Mouse (Mus musculus) stomach, embryonic 14.5 days (tissue): ENCODE results near the gene Fmo2. TPM values are rescaled to one million over a fixed set of nuclear protein-coding genes. Genes with fewer than 3 reads are reported as not detected.

ENCODE experiments used
- ATAC-seq: fragments of 200-750 bp; cut with Nextera tagmentation; 2 replicates; pipeline ENCODE4 v1.8.0; 2017; ENCODE audit warnings: low read depth, moderate TSS enrichment; ENCODE audit not compliant: insufficient number of reproducible peaks, insufficient read depth, low FRiP score
- H3K27ac ChIP-seq: fragments of 300-500 bp; sonication (generic); 2 replicates; pipeline ENCODE4 v1.5.1; 2014; ENCODE audit warnings: mild to moderate bottlenecking, low read length, moderate library complexity, mixed read lengths
- H3K27me3 ChIP-seq: fragments of 300-500 bp; sonication (generic); 2 replicates; pipeline ENCODE4 v1.6.1; 2014; ENCODE audit warnings: low read length, control low read depth, mixed read lengths; ENCODE audit not compliant: control insufficient read depth, insufficient read depth
- H3K36me3 ChIP-seq: fragments of 300-500 bp; sonication (generic); 2 replicates; pipeline ENCODE4 v1.6.1; 2014; ENCODE audit warnings: mild to moderate bottlenecking, control low read depth, low read length, moderate library complexity, mixed read lengths; ENCODE audit not compliant: control insufficient read depth, insufficient read depth
- H3K4me1 ChIP-seq: fragments of 300-500 bp; sonication (generic); 2 replicates; pipeline ENCODE4 v1.6.1; 2014; ENCODE audit warnings: low read length, control low read depth, mixed read lengths; ENCODE audit not compliant: control insufficient read depth, insufficient read depth
- H3K4me2 ChIP-seq: fragments of 300-500 bp; sonication (generic); replicated peaks from 2 replicates; pipeline ENCODE4 v1.6.1; 2014; ENCODE audit warnings: low read depth, low read length, control low read depth
- H3K4me3 ChIP-seq: fragments of 300-500 bp; sonication (generic); 2 replicates; pipeline ENCODE4 v1.5.1; 2014; ENCODE audit warnings: low read depth, low read length, control low read depth
- H3K9ac ChIP-seq: fragments of 300-500 bp; sonication (generic); replicated peaks from 2 replicates; pipeline ENCODE4 v1.6.1; 2014; ENCODE audit warnings: low read depth, mild to moderate bottlenecking, control low read depth, low read length, moderate library complexity, mixed read lengths
- H3K9me3 ChIP-seq: fragments of 300-500 bp; sonication (generic); 2 replicates; pipeline ENCODE4 v1.6.1; 2016; ENCODE audit warnings: low read depth, low read length, control low read depth; ENCODE audit not compliant: control insufficient read depth
- WGBS: fragments of 180-500 bp; shearing (Covaris S2); extraction: QIAGEN DNeasy Blood & Tissue Kit; methylation state at CpG from one replicate; pipeline ENCODE4 v1.1.7; 2014; 5-methylcytosine and 5-hydroxymethylcytosine counted together
- polyA plus RNA-seq: library from polyadenylated mRNA; unstranded; fragments of >200 nt; fragmentation: Nextera tagmentation; extraction: Ambion mirVana; gene quantifications from 2 replicates; pipeline ENCODE4 v1.2.1, GENCODE M21; 2014

Fmo2 gene
- polyA plus RNA-seq, 1 experiment from 2014 or later: 1.4 TPM

DNA sequence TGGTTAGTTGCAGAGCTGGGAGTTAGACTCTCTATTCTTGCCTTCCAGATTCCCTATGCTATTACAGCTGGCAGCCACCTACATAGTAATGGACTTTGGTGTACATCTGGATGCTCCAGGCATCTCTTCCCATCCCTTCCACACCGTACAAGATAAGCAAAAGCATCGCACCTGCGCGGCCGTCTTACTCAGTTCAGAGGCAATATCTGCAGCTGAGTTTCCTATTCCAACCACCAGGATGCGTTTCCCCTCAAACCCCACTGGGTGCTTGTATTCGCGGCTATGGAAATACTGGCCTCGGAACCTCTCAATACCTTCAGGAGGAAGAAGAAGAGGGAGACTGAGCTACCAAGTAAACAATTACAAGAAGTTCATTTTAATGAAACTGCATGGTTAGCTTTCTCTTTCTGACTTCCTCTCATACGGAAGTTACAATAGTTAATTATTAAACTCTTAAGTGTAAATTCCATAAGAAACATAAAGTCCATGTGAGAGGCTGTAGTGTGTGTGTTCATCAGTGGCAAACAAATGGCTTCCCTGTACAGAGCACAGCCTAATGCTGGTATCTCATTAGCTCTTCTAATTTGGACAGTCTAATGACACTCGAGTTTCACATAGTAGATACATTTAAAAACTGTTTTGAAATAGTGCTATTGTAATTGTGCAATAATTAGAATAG is 12.2 kb downstream of the Fmo2 start:
- no peaks in the 10 kb centered on the region for H3K36me3 ChIP-seq
- no peak overlapping the region for H3K4me2 ChIP-seq
- H3K27me3 ChIP-seq: no peaks in the 10 kb centered on the region
- 0 out of 2 replicates have a peak, but pooled peaks have one; percentile 28 for ATAC-seq
- H3K4me1 ChIP-seq: no peaks in the 10 kb centered on the region
- no peak overlapping the region for H3K4me3 ChIP-seq
- no peak overlapping the region for H3K9ac ChIP-seq
- no peaks in the 10 kb centered on the region for H3K9me3 ChIP-seq
- H3K27ac ChIP-seq: no peak overlapping the region
- 77% methylated on average over 11 of the region's 11 CpGs for WGBS

GRCm38 (mm10) chr1:162882681-162883080 is 15.8 kb downstream of the Fmo2 start:
- Histone ChIP-seq H3K4me3 (no peak overlapping the region), H3K4me2 (no peak overlapping the region), H3K9me3 (no peaks in the 10 kb centered on the region), H3K9ac (no peak overlapping the region), H3K4me1 (no peaks in the 10 kb centered on the region), H3K27me3 (no peaks in the 10 kb centered on the region), H3K36me3 (no peaks in the 10 kb centered on the region), H3K27ac (no peak overlapping the region)
- ATAC-seq: no peak
- WGBS: 67% methylated on average over 4 of the region's 4 CpGs

- no peaks in the 10 kb centered on the region for H3K27me3 ChIP-seq
- no peaks in the 10 kb centered on the region for H3K4me1 ChIP-seq
- no peak for ATAC-seq
- no peaks in the 10 kb centered on the region for H3K9me3 ChIP-seq
- no peak overlapping the region for H3K27ac ChIP-seq
- H3K4me2 ChIP-seq: no peak overlapping the region
- no peak overlapping the region for H3K9ac ChIP-seq
- 58% methylated on average over 11 of the region's 11 CpGs for WGBS
- H3K36me3 ChIP-seq: no peaks in the 10 kb centered on the region
- no peak overlapping the region for H3K4me3 ChIP-seq
Observed at GRCm38 (mm10) chr1:162879595-162880369, 18.7 kb downstream of the Fmo2 start.

GRCm38 (mm10) chr1:162875091-162875490 is 23.4 kb downstream of the Fmo2 start:
- WGBS: 38% methylated on average over 3 of the region's 3 CpGs
- Histone ChIP-seq H3K9me3 (no peaks in the 10 kb centered on the region), H3K27ac (no peak overlapping the region), H3K27me3 (no peaks in the 10 kb centered on the region), H3K4me3 (no peak overlapping the region), H3K4me1 (0 out of 2 replicates have a peak, but pooled peaks cover 6% of the 10 kb centered on the region), H3K4me2 (no peak overlapping the region), H3K9ac (no peak overlapping the region), H3K36me3 (no peaks in the 10 kb centered on the region)
- no peak for ATAC-seq

- Histone ChIP-seq H3K27ac (peak overlapping the region; percentile 45; the same call in 1 of the 2 replicates), H3K4me1 (0 out of 2 replicates have a peak, but pooled peaks cover 6% of the 10 kb centered on the region), H3K9me3 (no peaks in the 10 kb centered on the region), H3K4me3 (no peak overlapping the region), H3K4me2 (no peak overlapping the region), H3K9ac (no peak overlapping the region), H3K27me3 (no peaks in the 10 kb centered on the region), H3K36me3 (no peaks in the 10 kb centered on the region)
- WGBS: 29% methylated on average over 9 of the region's 9 CpGs
- ATAC-seq: 0 out of 2 replicates have a peak, but pooled peaks have one; percentile 33
Observed at GRCm38 (mm10) chr1:162871701-162872311, 26.7 kb downstream of the Fmo2 start.

DNA sequence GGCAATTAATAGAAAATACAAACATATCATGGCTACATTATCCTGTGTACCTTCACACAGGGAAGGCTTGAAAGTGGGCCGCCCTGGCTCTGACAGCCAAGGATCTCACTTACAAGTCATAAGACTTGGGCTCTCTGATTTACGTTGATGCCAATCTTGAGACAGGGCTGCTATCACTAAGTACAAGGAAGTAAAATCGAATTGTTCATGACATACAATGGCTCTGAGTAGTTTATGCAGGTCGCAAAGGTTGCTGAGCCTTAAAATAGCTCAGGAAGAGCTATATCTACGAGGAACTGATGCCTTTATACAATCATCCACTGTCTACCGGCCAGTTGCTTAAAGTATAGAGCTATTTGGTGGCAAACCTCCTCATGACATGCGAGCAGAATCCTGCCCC is 27.5 kb downstream of the Fmo2 start:
- Histone ChIP-seq H3K9me3 (no peaks in the 10 kb centered on the region), H3K36me3 (no peaks in the 10 kb centered on the region), H3K4me2 (no peak overlapping the region), H3K27ac (no peak overlapping the region), H3K27me3 (no peaks in the 10 kb centered on the region), H3K9ac (no peak overlapping the region), H3K4me3 (no peak overlapping the region), H3K4me1 (0 out of 2 replicates have a peak, but pooled peaks cover 6% of the 10 kb centered on the region)
- WGBS: 83% methylated on average over 7 of the region's 7 CpGs
- ATAC-seq: no peak

DNA sequence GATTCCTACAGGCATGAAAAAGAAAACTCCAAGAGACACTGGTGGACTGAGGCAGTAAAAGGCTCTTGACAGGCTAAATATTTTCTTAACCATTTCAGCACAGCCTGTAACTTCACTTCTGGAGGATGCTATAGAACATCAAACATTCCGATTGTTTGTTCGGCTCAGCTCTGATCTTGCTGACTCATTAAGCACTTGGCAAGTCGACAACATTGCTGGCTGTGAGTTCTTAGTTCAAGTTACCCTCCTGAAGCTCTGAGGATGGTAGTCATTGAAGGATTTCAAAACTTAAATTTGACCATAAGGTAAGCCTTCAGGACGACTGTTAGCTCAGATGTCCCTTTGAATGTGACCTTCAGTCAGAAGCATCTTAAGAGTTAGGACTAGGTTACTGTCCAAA is 31.1 kb downstream of the Fmo2 start:
- Histone ChIP-seq H3K9ac (no peak overlapping the region), H3K9me3 (no peaks in the 10 kb centered on the region), H3K27ac (no peak overlapping the region), H3K4me2 (no peak overlapping the region), H3K4me1 (0 out of 2 replicates have a peak, but pooled peaks cover 6% of the 10 kb centered on the region), H3K27me3 (no peaks in the 10 kb centered on the region), H3K4me3 (no peak overlapping the region), H3K36me3 (no peaks in the 10 kb centered on the region)
- 77% methylated on average over 4 of the region's 4 CpGs for WGBS
- no peak for ATAC-seq

DNA sequence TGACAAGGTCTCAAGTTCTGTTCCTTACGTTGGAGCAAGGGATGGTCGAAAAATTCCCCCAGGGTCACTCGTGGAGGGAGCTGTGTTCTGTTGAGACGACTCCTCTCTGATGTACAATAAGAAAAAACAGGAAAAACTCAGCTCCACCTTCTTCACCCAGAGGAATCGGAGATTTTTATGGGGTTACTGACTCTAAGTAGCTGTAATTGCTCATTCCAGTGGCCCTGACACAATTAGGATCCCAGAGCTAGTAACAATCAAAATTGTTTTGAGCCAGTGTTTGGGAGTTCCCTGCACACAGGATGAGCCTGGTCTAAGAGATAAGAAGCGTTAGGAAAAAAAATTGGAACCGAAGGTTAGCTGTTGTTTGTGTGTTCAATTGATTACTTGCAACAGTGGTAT is 32.2 kb downstream of the Fmo2 start, which contains the start of gene Fmo1:
Fmo1 (minus strand) TSS at position 331 of the 402 bp plus-strand sequence.
- Histone ChIP-seq H3K9ac (no peak within 1 kb of the TSS), H3K9me3 (no peaks in the 10 kb centered on the region), H3K36me3 (no peaks in the 10 kb centered on the region), H3K4me1 (no peaks in the 10 kb centered on the region), H3K27ac (no peak within 1 kb of the TSS), H3K4me3 (no peak within 1 kb of the TSS), H3K4me2 (no peak within 1 kb of the TSS), H3K27me3 (no peaks in the 10 kb centered on the region)
- ATAC-seq: no peak
- 57% methylated on average over 7 of the region's 7 CpGs for WGBS
